Mouse (Mus musculus) CH12.LX (cell line): ENCODE results near the gene Uri1. TPM values are rescaled to one million over a fixed set of nuclear protein-coding genes. Genes with fewer than 3 reads are reported as not detected.
A peak's percentile ranks its signal among the peaks of the same experiment; 100 is the strongest.

Source experiments
- DNase-seq: peaks from one replicate; pipeline ENCODE4 v3.0.0-alpha.2; 2013; ENCODE audit errors: extremely low read depth
- H3K27ac ChIP-seq: 2 replicates; pipeline ENCODE4 v1.5.1; 2012; ENCODE audit warnings: low read depth, mild to moderate bottlenecking, control low read depth, moderate library complexity; ENCODE audit not compliant: insufficient read depth
- H3K27me3 ChIP-seq: replicated peaks from 2 replicates; pipeline ENCODE3; 2012; ENCODE audit warnings: inconsistent platforms
- H3K36me3 ChIP-seq, 2 experiments: replicated peaks in 1 of 2; 2 replicates each; pipeline versions ENCODE3 to v1.6.1; 2012; ENCODE audit warnings: inconsistent platforms in 1 of 2, low read length in 1 of 2, mild to moderate bottlenecking in 1 of 2, mixed read lengths in 1 of 2, moderate library complexity in 1 of 2; ENCODE audit not compliant: control insufficient read depth in 1 of 2, insufficient read depth in 1 of 2
- H3K4me1 ChIP-seq, 2 experiments: 2 replicates each; pipeline ENCODE4 v1.6.1; 2012; ENCODE audit warnings: inconsistent platforms in 1 of 2, moderate library complexity in 1 of 2; ENCODE audit not compliant: insufficient read depth in 2 of 2, control insufficient read depth in 1 of 2
- H3K4me2 ChIP-seq: 2 replicates; pipeline ENCODE4 v1.6.1; 2012; ENCODE audit warnings: low read depth, mild to moderate bottlenecking, control low read depth; ENCODE audit not compliant: poor library complexity, insufficient read depth, severe bottlenecking
- H3K4me3 ChIP-seq, 3 experiments: fragments of 150-350 bp in 1 of 3; sonication (generic) in 1 of 3; replicated peaks in 1 of 3; 2 replicates each; pipeline versions ENCODE3 to v1.5.1; 2011 to 2012; ENCODE audit warnings: low read depth in 2 of 3, low read length in 2 of 3, mild to moderate bottlenecking in 2 of 3, moderate library complexity in 2 of 3, control low read depth in 1 of 3, improper control_type of control experiment in 1 of 3, inconsistent platforms in 1 of 3, mixed read lengths in 1 of 3; ENCODE audit not compliant: poor library complexity in 1 of 3
- H3K79me2 ChIP-seq: replicated peaks from 2 replicates; pipeline ENCODE4 v1.6.1; 2012; ENCODE audit warnings: mild to moderate bottlenecking, moderate library complexity; ENCODE audit not compliant: control insufficient read depth, poor library complexity, insufficient read depth, severe bottlenecking; ENCODE audit errors: extremely low read depth
- H3K9ac ChIP-seq: 2 replicates; pipeline ENCODE4 v1.6.1; 2012; ENCODE audit warnings: low read depth, mild to moderate bottlenecking, control low read depth, moderate library complexity; ENCODE audit not compliant: insufficient read depth
- H3K9me3 ChIP-seq: replicated peaks from 2 replicates; pipeline ENCODE3; 2012; ENCODE audit warnings: low read length, inconsistent platforms, mixed read lengths
- CHD1 ChIP-seq: IDR thresholded peaks from 2 replicates; pipeline ENCODE4 v1.6.1; 2012; ENCODE audit warnings: low read depth, low read length, improper control_type of control experiment, inconsistent platforms
- CTCF ChIP-seq, 2 experiments: IDR thresholded peaks in 1 of 2; conservative IDR thresholded peaks in 1 of 2; 2 replicates each; pipeline ENCODE4 v1.5.1; 2011 to 2012; ENCODE audit warnings: low read depth in 2 of 2, low read length in 2 of 2, improper control_type of control experiment in 1 of 2, inconsistent platforms in 1 of 2, mild to moderate bottlenecking in 1 of 2, moderate library complexity in 1 of 2
- ELF1 ChIP-seq: IDR thresholded peaks from 2 replicates; pipeline ENCODE4 v1.6.1; 2014; ENCODE audit warnings: low read depth, mild to moderate bottlenecking, inconsistent platforms, low read length, improper control_type of control experiment
- ETS1 ChIP-seq: conservative IDR thresholded peaks from 2 replicates; pipeline ENCODE4 v1.6.1; 2012; ENCODE audit warnings: low read depth, mild to moderate bottlenecking, inconsistent platforms, low read length, improper control_type of control experiment, moderate library complexity
- GABPA ChIP-seq: IDR thresholded peaks from 2 replicates; pipeline ENCODE4 v1.6.1; 2012; ENCODE audit warnings: low read depth, low read length, improper control_type of control experiment, inconsistent platforms; ENCODE audit not compliant: insufficient replicate concordance
- IRF4 ChIP-seq: IDR thresholded peaks from 2 replicates; pipeline ENCODE4 v1.6.1; 2014; ENCODE audit warnings: low read depth, mild to moderate bottlenecking, inconsistent platforms, low read length, improper control_type of control experiment
- JUN ChIP-seq: IDR thresholded peaks from 2 replicates; pipeline ENCODE4 v1.6.1; 2011; ENCODE audit warnings: low read depth, mild to moderate bottlenecking, low read length, improper control_type of control experiment, moderate library complexity; ENCODE audit not compliant: insufficient read depth
- MAFK ChIP-seq: IDR thresholded peaks from 2 replicates; pipeline ENCODE4 v1.6.1; 2011; ENCODE audit warnings: low read length, improper control_type of control experiment; ENCODE audit not compliant: insufficient replicate concordance
- MAX ChIP-seq: IDR thresholded peaks from 2 replicates; pipeline ENCODE4 v1.6.1; 2011; ENCODE audit warnings: low read length, improper control_type of control experiment
- MAZ ChIP-seq: IDR thresholded peaks from 2 replicates; pipeline ENCODE4 v1.6.1; 2012; ENCODE audit warnings: low read depth, mild to moderate bottlenecking, inconsistent platforms, low read length, improper control_type of control experiment, moderate library complexity
- MXI1 ChIP-seq: IDR thresholded peaks from 2 replicates; pipeline ENCODE4 v1.6.1; 2011; ENCODE audit warnings: mild to moderate bottlenecking, low read depth, low read length, improper control_type of control experiment
- NELFE ChIP-seq: IDR thresholded peaks from 2 replicates; pipeline ENCODE4 v1.6.1; 2011; ENCODE audit warnings: low read depth, low read length, improper control_type of control experiment
- NRF1 ChIP-seq: IDR thresholded peaks from 2 replicates; pipeline ENCODE4 v1.6.1; 2014; ENCODE audit warnings: low read depth, mild to moderate bottlenecking, inconsistent platforms, low read length, improper control_type of control experiment, moderate library complexity
- RAD21 ChIP-seq: IDR thresholded peaks from 2 replicates; pipeline ENCODE4 v1.6.1; 2011; ENCODE audit warnings: low read depth, mild to moderate bottlenecking, low read length, improper control_type of control experiment, moderate library complexity
- RCOR1 ChIP-seq: conservative IDR thresholded peaks from 2 replicates; pipeline ENCODE4 v1.6.1; 2012; ENCODE audit warnings: low read depth, mild to moderate bottlenecking, inconsistent platforms, low read length, improper control_type of control experiment
- SIN3A ChIP-seq: IDR thresholded peaks from 2 replicates; pipeline ENCODE4 v1.6.1; 2012; ENCODE audit warnings: low read length, improper control_type of control experiment, inconsistent platforms
- UBTF ChIP-seq: IDR thresholded peaks from 2 replicates; pipeline ENCODE4 v1.6.1; 2012; ENCODE audit warnings: low read depth, mild to moderate bottlenecking, inconsistent platforms, low read length, improper control_type of control experiment, moderate library complexity
- USF1 ChIP-seq: IDR thresholded peaks from 2 replicates; pipeline ENCODE4 v1.6.1; 2014; ENCODE audit warnings: low read depth, mild to moderate bottlenecking, inconsistent platforms, low read length, improper control_type of control experiment
- ZC3H11A ChIP-seq: IDR thresholded peaks from 2 replicates; pipeline ENCODE4 v1.6.1; 2012; ENCODE audit warnings: low read depth, mild to moderate bottlenecking, inconsistent platforms, low read length, improper control_type of control experiment
- ZKSCAN1 ChIP-seq: IDR thresholded peaks from 2 replicates; pipeline ENCODE4 v1.6.1; 2012; ENCODE audit warnings: low read depth, inconsistent platforms, low read length, improper control_type of control experiment, borderline replicate concordance
- dilution Hi-C: fragments of 300-500 bp; cut with MboI; formaldehyde crosslinking; loops from 2 replicates; pipeline ENCODE4 v1.14.3; 2020; ENCODE audit warnings: low sequenced_read_pairs; ENCODE audit not compliant: extremely low pct_unique_long_range_greater_than_20kb, extremely low pct_ligation_motif_present
- in situ Hi-C: fragments of 300-500 bp; cut with MboI; formaldehyde crosslinking; loops from 3 replicates; pipeline ENCODE4 v1.14.3; 2019; ENCODE audit warnings: low sequenced_read_pairs, low pct_ligation_motif_present, low pct_unique_long_range_greater_than_20kb, mixed read lengths
- polyA plus RNA-seq: library from polyadenylated mRNA; unstranded; fragments of >175 nt; gene quantifications from 2 replicates; pipeline ENCODE4 v1.2.1, GENCODE M21; 2012; ENCODE audit warnings: low read depth; ENCODE audit not compliant: insufficient read length
- total RNA-seq, 2 experiments: library from RNA; depleted of rRNA; stranded (reverse); fragments of 300-350 nt in 1 of 2; fragments of >200 nt in 1 of 2; gene quantifications; 2 replicates each; pipeline ENCODE4 v1.2.3; 2012 to 2014

Gene Uri1
- total and polyA plus RNA-seq, 3 experiments, result 37.1 to 53.3 (median 50.1) TPM

GRCm38 (mm10) chr7:38054246-38054645, 30.9 kb upstream of the Uri1 start:
- DNase-seq, result no peak
- in situ Hi-C loops (no loop called here), dilution Hi-C loops (no loop called here)
- peaks cover 3% of the 10 kb centered on the region for H3K27me3 ChIP-seq
- TF ChIP-seq ETS1 (no peak), CTCF (conservative IDR thresholded peaks at IDR 0.05 in 1 of 2, IDR thresholded peaks at IDR 0.05 in 1 of 2; ENCODE audit: low read depth in 2 of 2, low read length in 2 of 2) (no peak), JUN (no peak), SIN3A (no peak), GABPA (no peak), NRF1 (no peak), MAZ (no peak), USF1 (no peak), RAD21 (no peak), RCOR1 (no peak), ZC3H11A (no peak), MAX (no peak), MAFK (no peak), MXI1 (no peak), IRF4 (no peak), ELF1 (no peak)
- H3K9me3 ChIP-seq, result no peaks in the 10 kb centered on the region
- H3K27ac ChIP-seq, result no peak overlapping the region
- no peaks in the 10 kb centered on the region for H3K4me1 ChIP-seq
- no peaks in the 10 kb centered on the region for H3K79me2 ChIP-seq
- H3K36me3 ChIP-seq, result no peaks in the 10 kb centered on the region
- no peak overlapping the region for H3K4me2 ChIP-seq
- no peak overlapping the region for H3K9ac ChIP-seq
- no peak overlapping the region for H3K4me3 ChIP-seq

- Histone ChIP-seq H3K4me2 (no peak overlapping the region), H3K9me3 (no peaks in the 10 kb centered on the region), H3K27ac (no peak overlapping the region), H3K4me1 (no peaks in the 10 kb centered on the region), H3K27me3 (no peaks in the 10 kb centered on the region), H3K9ac (no peak overlapping the region), H3K79me2 (no peaks in the 10 kb centered on the region), H3K36me3 (no peaks in the 10 kb centered on the region), H3K4me3 (no peak overlapping the region)
- in situ Hi-C loops (no loop called here), dilution Hi-C loops (no loop called here)
- TF ChIP-seq UBTF (no peak), MAFK (peak; percentile 64), CTCF (conservative IDR thresholded peaks at IDR 0.05 in 1 of 2, IDR thresholded peaks at IDR 0.05 in 1 of 2; ENCODE audit: low read depth in 2 of 2, low read length in 2 of 2) (no peak), CHD1 (no peak), MAZ (no peak), ZKSCAN1 (no peak), USF1 (no peak), NELFE (no peak)
- no peak for DNase-seq
Observed at GRCm38 (mm10) chr7:38047229-38047628, 23.9 kb upstream of the Uri1 start.
